In the genomic region with DNA sequence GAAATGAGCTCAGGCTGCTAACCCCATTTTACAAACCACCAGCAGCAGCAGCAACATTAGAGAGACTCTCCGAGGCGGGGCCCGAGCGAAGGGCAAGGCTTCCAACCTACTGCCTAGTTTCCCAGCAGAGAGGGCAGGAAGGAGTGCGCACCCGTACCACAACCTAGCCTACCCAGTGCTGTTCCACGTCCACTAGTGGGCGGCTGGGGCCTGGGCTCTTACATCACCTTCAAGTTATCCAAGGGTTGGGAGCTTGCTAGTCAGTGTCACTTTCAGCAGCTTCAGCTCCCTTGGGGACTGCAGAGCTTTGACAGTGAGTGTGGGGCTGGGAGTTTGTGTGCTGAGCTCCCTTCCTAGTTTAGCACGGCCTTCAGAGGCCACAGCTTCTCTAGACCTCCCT, we compare ENCODE assay signal across 11 mouse cellular contexts. TPM values are rescaled to one million over a fixed set of nuclear protein-coding genes. Genes with fewer than 3 reads are reported as not detected.
DNase-seq lines count a peak whose midpoint lies in the region; ATAC-seq lines count a peak whose summit lies in the region.
"Had no signal": no experiment of that assay in that cellular context is flagged by ENCODE, and none has a peak within 500 bp of the region (broad histone marks: within the 10 kb centered on the region; RNA-seq: fewer than 3 reads in every experiment).

No protein-coding gene starts in this region.

- WGBS in midbrain, embryonic 15.5 days, result 80% methylated on average over 9 of the region's 9 CpGs
- 82% methylated on average over 9 of the region's 9 CpGs for WGBS in midbrain, embryonic 11.5 days
- WGBS in stomach, embryonic 15.5 days, result 63% methylated on average over 9 of the region's 9 CpGs

- no peak overlapping the region for H3K9ac ChIP-seq in midbrain, embryonic 15.5 days
- H3K9ac ChIP-seq in midbrain, embryonic 11.5 days (ENCODE audit: low read length), result no peak overlapping the region
- no peak overlapping the region for H3K9ac ChIP-seq in stomach, embryonic 15.5 days
- H3K9ac ChIP-seq: midbrain, embryonic 12.5 days had no signal

- H3K4me1 ChIP-seq in midbrain, embryonic 15.5 days, result peaks cover 7% of the 10 kb centered on the region
- 0 out of 2 replicates have a peak, but pooled peaks cover 6% of the 10 kb centered on the region for H3K4me1 ChIP-seq in midbrain, embryonic 11.5 days (ENCODE audit: control insufficient read depth, insufficient read depth, low read length)
- peaks cover 2% of the 10 kb centered on the region; the same call in 1 of the 2 replicates for H3K4me1 ChIP-seq in stomach, embryonic 15.5 days

- no peak for ATAC-seq in midbrain, embryonic 15.5 days (replicated peaks)
- no peak for ATAC-seq in midbrain, embryonic 11.5 days (ENCODE audit: low FRiP score)
- no peak for ATAC-seq in stomach, embryonic 15.5 days (ENCODE audit: insufficient read depth, low FRiP score, low read depth)

- DNase-seq in adrenal gland, postnatal 14 days, result peak; percentile 44
- DNase-seq in adrenal gland, postnatal 4 days (ENCODE audit: low spot score in 2 of 2), result no peak
- DNase-seq in midbrain, embryonic 11.5 days (ENCODE audit: low spot score, missing footprints), result no peak
- DNase-seq in kidney, postnatal 25 days, result peak; percentile 45 to 70
- DNase-seq in layer of hippocampus, adult 11-12 months (ENCODE audit: low spot score), result no peak
- DNase-seq in left cerebral cortex, adult 18-20 months (ENCODE audit: low spot score in 2 of 2), result no peak
- DNase-seq: cerebellum, postnatal 36 days had no signal

- H3K27me3 ChIP-seq in midbrain, embryonic 15.5 days (replicated peaks), result no peaks in the 10 kb centered on the region
- no peaks in the 10 kb centered on the region for H3K27me3 ChIP-seq in midbrain, embryonic 11.5 days (ENCODE audit: control insufficient read depth, insufficient read depth, low read length)
- H3K27me3 ChIP-seq in stomach, embryonic 15.5 days (replicated peaks), result no peaks in the 10 kb centered on the region
- H3K27me3 ChIP-seq: midbrain, embryonic 12.5 days had no signal

- H3K9me3 ChIP-seq in midbrain, embryonic 15.5 days, result no peaks in the 10 kb centered on the region
- no peaks in the 10 kb centered on the region for H3K9me3 ChIP-seq in midbrain, embryonic 11.5 days (ENCODE audit: control insufficient read depth, low read length)
- H3K9me3 ChIP-seq in stomach, embryonic 15.5 days, result no peaks in the 10 kb centered on the region
- H3K9me3 ChIP-seq: midbrain, embryonic 12.5 days had no signal

- peak overlapping the region; percentile 15; the same call in 1 of the 2 replicates for H3K27ac ChIP-seq in midbrain, embryonic 15.5 days
- no peak overlapping the region for H3K27ac ChIP-seq in midbrain, embryonic 11.5 days (ENCODE audit: low read depth, low read length)
- peak overlapping the region; percentile 64 for H3K27ac ChIP-seq in stomach, embryonic 15.5 days
- H3K27ac ChIP-seq: midbrain, embryonic 12.5 days had no signal

- no peak overlapping the region for H3K4me3 ChIP-seq in midbrain, embryonic 15.5 days
- no peak overlapping the region for H3K4me3 ChIP-seq in midbrain, embryonic 11.5 days (ENCODE audit: low read depth, low read length)
- H3K4me3 ChIP-seq in stomach, embryonic 15.5 days (replicated peaks), result no peak overlapping the region
- H3K4me3 ChIP-seq: midbrain, embryonic 12.5 days had no signal

- no peak overlapping the region for H3K4me2 ChIP-seq in midbrain, embryonic 15.5 days
- H3K4me2 ChIP-seq in midbrain, embryonic 11.5 days, result no peak overlapping the region
- H3K4me2 ChIP-seq in stomach, embryonic 15.5 days, result no peak overlapping the region
- H3K4me2 ChIP-seq: midbrain, embryonic 12.5 days had no signal

- no peaks in the 10 kb centered on the region for H3K36me3 ChIP-seq in midbrain, embryonic 15.5 days (replicated peaks)
- no peaks in the 10 kb centered on the region for H3K36me3 ChIP-seq in midbrain, embryonic 11.5 days (ENCODE audit: control insufficient read depth, insufficient read depth, low read length)
- H3K36me3 ChIP-seq in stomach, embryonic 15.5 days, result no peaks in the 10 kb centered on the region
- H3K36me3 ChIP-seq: midbrain, embryonic 12.5 days had no signal

RNA-seq across cellular contexts. Expression of gene Egfl7, which starts 8.4 kb away (rescaled TPM):
- 217 and 247 TPM in 2 replicates for total RNA-seq in adrenal gland, postnatal 14 days (2021)
- total RNA-seq in adrenal gland, postnatal 4 days (2021), result 100 to 1,000 TPM; 265 to 295 TPM
- polyA plus RNA-seq in midbrain, embryonic 15.5 days (2015; fragmentation: Nextera tagmentation; extraction: Ambion mirVana), result 71.8 and 75.7 TPM in 2 replicates
- 52.6 and 58.3 TPM in 2 replicates for polyA plus RNA-seq in midbrain, embryonic 11.5 days (2014; fragmentation: Nextera tagmentation; extraction: Ambion mirVana)
- 121 and 128 TPM in 2 replicates for polyA plus RNA-seq in stomach, embryonic 15.5 days (2015; fragmentation: Nextera tagmentation; extraction: Ambion mirVana)
- total RNA-seq in left cerebral cortex, adult 18-20 months (2021), result 10 to 100 TPM; 65.1 to 72.0 TPM

RNA-seq across cellular contexts. Expression of gene Gm20532, which starts 15.0 kb away (rescaled TPM):
- not detected in 2 replicates for total RNA-seq in adrenal gland, postnatal 14 days (2021)
- not detected for total RNA-seq in adrenal gland, postnatal 4 days (2021)
- not detected in 2 replicates for polyA plus RNA-seq in midbrain, embryonic 15.5 days (2015; fragmentation: Nextera tagmentation; extraction: Ambion mirVana)
- polyA plus RNA-seq in midbrain, embryonic 11.5 days (2014; fragmentation: Nextera tagmentation; extraction: Ambion mirVana), result not detected in 2 replicates
- not detected in 2 replicates for polyA plus RNA-seq in stomach, embryonic 15.5 days (2015; fragmentation: Nextera tagmentation; extraction: Ambion mirVana)
- not detected for total RNA-seq in left cerebral cortex, adult 18-20 months (2021)
- total RNA-seq: heart, adult 18-20 months had no signal
- polyA plus RNA-seq: midbrain, embryonic 12.5 days had no signal

RNA-seq across cellular contexts. Expression of gene Agpat2, which starts 32.8 kb away (rescaled TPM):
- 271 and 405 TPM in 2 replicates for total RNA-seq in adrenal gland, postnatal 14 days (2021)
- 100 to 1,000 TPM; 121 to 156 TPM for total RNA-seq in adrenal gland, postnatal 4 days (2021)
- 4.6 and 6.7 TPM in 2 replicates for polyA plus RNA-seq in midbrain, embryonic 15.5 days (2015; fragmentation: Nextera tagmentation; extraction: Ambion mirVana)
- 8.2 TPM in 2 replicates for polyA plus RNA-seq in midbrain, embryonic 11.5 days (2014; fragmentation: Nextera tagmentation; extraction: Ambion mirVana)
- 60.1 and 63.4 TPM in 2 replicates for polyA plus RNA-seq in stomach, embryonic 15.5 days (2015; fragmentation: Nextera tagmentation; extraction: Ambion mirVana)
- total RNA-seq in left cerebral cortex, adult 18-20 months (2021), result 1 to 10 TPM; 1.6 to 2.5 TPM

RNA-seq across cellular contexts. Expression of gene Notch1, which starts 54.9 kb away (rescaled TPM):
- total RNA-seq in adrenal gland, postnatal 14 days (2021), result 27.5 and 35.7 TPM in 2 replicates
- total RNA-seq in adrenal gland, postnatal 4 days (2021), result 10 to 100 TPM; 35.1 to 48.7 TPM
- polyA plus RNA-seq in midbrain, embryonic 15.5 days (2015; fragmentation: Nextera tagmentation; extraction: Ambion mirVana), result 15.6 and 17.6 TPM in 2 replicates
- 40.8 and 47.5 TPM in 2 replicates for polyA plus RNA-seq in midbrain, embryonic 11.5 days (2014; fragmentation: Nextera tagmentation; extraction: Ambion mirVana)
- polyA plus RNA-seq in stomach, embryonic 15.5 days (2015; fragmentation: Nextera tagmentation; extraction: Ambion mirVana), result 16.1 and 17.9 TPM in 2 replicates
- 10 to 100 TPM; 17.8 to 19.1 TPM for total RNA-seq in left cerebral cortex, adult 18-20 months (2021)

RNA-seq across cellular contexts. Expression of gene Fam69b, which starts 56.9 kb away (rescaled TPM):
- 10.0 and 12.3 TPM in 2 replicates for total RNA-seq in adrenal gland, postnatal 14 days (2021)
- 10 to 100 TPM; 11.1 to 11.4 TPM for total RNA-seq in adrenal gland, postnatal 4 days (2021)
- polyA plus RNA-seq in midbrain, embryonic 15.5 days (2015; fragmentation: Nextera tagmentation; extraction: Ambion mirVana), result 164 and 168 TPM in 2 replicates
- 42.9 and 47.4 TPM in 2 replicates for polyA plus RNA-seq in midbrain, embryonic 11.5 days (2014; fragmentation: Nextera tagmentation; extraction: Ambion mirVana)
- polyA plus RNA-seq in stomach, embryonic 15.5 days (2015; fragmentation: Nextera tagmentation; extraction: Ambion mirVana), result 28.9 and 33.7 TPM in 2 replicates
- total RNA-seq in left cerebral cortex, adult 18-20 months (2021), result 10 to 100 TPM; 74.1 to 77.2 TPM

Comparison
In these comparisons a context has a peak if more than half of its experiments do, and no peak if none do; other contexts are left out.
1. DNase-seq: peak in adrenal gland, postnatal 14 days (single experiment) and kidney, postnatal 25 days (2 of 2); none in adrenal gland, postnatal 4 days (0 of 2), midbrain, embryonic 11.5 days (single experiment), layer of hippocampus, adult 11-12 months (single experiment) and left cerebral cortex, adult 18-20 months (0 of 2).
2. RNA of gene Agpat2, which starts 32.8 kb away (total RNA-seq): 271 to 405 TPM in adrenal gland, postnatal 14 days and 121 to 156 TPM in adrenal gland, postnatal 4 days; 1.6 to 2.5 TPM in left cerebral cortex, adult 18-20 months; every median in the first group is over 10 times any median in the second.